Mouse (Mus musculus) urinary bladder, postnatal 4 days (tissue): ENCODE measurements around the gene Foxp4.

Experiments
- DNase-seq, 2 experiments: peaks; one replicate each; pipeline ENCODE4 v3.0.0; 2021 to 2022; ENCODE audit warnings: low spot score in 2 of 2

The Foxp4 gene

GRCm38 (mm10) chr17:47936591-47936990 lies 12.1 kb upstream of the Foxp4 start:
- no peak for DNase-seq

GRCm38 (mm10) chr17:47929431-47929830 lies 5.0 kb upstream of the Foxp4 start:
- no peak for DNase-seq

- no peak for DNase-seq
These were observed 1.5 kb upstream of the Foxp4 start for GRCm38 (mm10) chr17:47925988-47926387.

GRCm38 (mm10) chr17:47925340-47925926 lies 988 bp upstream of the Foxp4 start:
- DNase-seq = no peak

GRCm38 (mm10) chr17:47923678-47924382 lies 615 bp downstream of the Foxp4 start:
- peak; percentile 56 to 70 for DNase-seq

GRCm38 (mm10) chr17:47923011-47923677 lies 1.3 kb downstream of the Foxp4 start:
- peak in 1 of 2 experiments; percentile 31 for DNase-seq

DNA sequence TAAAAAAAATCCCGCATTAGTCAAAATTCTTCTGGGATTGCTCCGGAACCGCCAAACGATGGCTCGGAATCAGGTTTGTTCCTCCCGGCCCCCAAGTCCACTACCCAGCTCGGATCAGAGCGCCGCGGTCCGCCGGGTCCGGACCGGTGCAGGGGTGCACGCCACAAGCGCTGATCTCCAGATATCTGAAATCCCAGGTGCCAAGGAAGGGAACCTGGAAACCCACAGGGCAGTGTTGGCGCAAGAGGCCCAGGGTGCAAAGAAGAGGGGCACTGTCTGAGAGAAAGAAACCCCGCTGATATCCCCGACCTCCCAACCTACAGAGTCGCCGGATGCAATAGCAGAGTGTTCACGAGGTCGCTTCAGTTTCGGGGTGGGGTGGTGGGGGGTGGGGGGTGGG lies 1.9 kb downstream of the Foxp4 start:
- no peak for DNase-seq

DNA sequence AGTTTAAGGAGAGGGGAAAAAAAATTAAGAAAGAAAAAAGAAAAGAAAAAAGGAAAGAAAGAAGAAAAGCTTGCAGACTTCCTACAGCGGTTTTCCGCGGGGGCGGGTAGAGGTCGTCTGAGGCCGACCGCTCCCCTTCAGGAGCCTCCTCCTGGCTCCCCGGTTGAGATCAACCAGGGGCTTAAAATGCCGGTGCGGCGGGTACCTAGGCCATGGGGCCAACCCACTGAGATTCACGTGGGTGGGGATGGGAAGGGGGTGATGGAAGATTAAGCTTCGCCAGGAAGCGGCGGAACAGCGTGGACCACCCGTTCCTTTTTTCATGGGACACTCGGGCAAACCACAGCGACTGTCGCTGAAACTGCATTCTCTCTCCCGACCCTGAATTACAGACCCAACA lies 2.3 kb downstream of the Foxp4 start:
- no peak for DNase-seq

GRCm38 (mm10) chr17:47921136-47921665 lies 3.2 kb downstream of the Foxp4 start:
- no peak for DNase-seq

DNA sequence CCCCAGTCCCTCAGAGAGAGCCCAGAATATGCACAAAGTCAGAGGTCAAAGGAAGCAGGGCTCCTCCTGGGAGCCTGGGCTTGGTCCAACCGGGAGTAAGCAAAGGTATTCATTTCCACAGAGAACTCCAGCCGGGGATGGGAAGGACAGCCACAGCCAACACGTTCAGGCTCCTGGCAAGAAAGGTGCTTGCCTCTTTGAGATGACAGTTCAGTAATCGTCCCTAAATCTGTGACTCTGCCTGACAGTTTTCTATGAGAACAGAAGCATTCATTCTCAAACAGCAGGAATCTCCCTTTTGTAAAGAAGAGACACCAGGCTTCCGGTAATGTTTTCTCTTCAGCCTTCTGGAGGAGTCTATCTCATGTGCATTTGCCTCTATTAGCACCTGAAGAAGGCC lies 4.6 kb downstream of the Foxp4 start:
- no peak for DNase-seq

- DNase-seq = no peak
These were observed 6.5 kb downstream of the Foxp4 start for GRCm38 (mm10) chr17:47917907-47918306.

DNA sequence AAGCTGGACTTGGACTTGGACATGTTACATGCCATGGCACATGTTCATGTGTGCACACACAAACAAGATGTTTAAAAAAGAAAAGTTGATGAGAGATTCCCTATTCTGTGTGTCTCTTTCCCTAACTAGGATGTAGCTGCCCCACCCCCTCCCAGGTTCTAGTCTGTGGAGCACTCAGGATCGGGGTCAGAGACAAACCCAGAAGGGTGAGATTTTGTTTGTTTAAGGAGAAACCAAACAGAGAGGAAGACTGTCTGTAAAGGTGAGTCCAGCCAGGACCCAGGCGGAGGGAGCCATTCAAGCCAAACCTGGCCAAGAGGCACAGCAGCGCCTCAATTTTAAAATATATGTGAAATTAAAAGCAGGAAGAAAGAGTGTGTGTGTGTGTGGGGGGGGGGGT lies 7.2 kb downstream of the Foxp4 start:
- no peak for DNase-seq

DNA sequence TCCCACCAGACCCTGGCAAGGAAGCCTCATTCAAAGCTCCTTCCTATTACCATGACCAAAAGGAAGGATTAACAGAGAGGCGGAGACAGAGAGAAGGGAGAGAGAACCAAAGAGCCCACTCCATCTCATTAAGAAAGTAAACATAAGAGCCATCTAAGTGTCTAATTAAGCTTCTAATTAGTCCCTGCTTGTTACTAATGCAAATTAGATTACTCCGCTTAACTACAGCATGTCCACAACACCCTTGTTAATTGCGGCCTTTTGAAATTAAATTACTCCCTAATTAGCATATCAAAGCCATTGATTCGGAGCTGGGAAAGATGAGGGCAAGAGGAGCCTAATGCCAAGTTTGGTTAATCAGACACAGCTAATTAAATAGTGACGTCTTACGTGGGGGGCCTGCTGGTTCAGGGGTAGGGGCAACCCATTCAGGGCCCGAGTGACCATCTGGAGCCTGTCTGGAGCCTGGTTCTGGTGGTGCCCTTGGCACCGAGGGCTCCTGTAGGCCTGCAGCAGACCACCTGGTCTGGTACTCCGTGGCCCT lies 9.7 kb downstream of the Foxp4 start:
- no peak for DNase-seq

- DNase-seq = no peak
These were observed 15.1 kb downstream of the Foxp4 start for GRCm38 (mm10) chr17:47909091-47910001.

- no peak for DNase-seq
These were observed 16.4 kb downstream of the Foxp4 start for GRCm38 (mm10) chr17:47908079-47908478.

- no peak for DNase-seq
These were observed 17.0 kb downstream of the Foxp4 start for GRCm38 (mm10) chr17:47907366-47907920.

- no peak for DNase-seq
These were observed 20.4 kb downstream of the Foxp4 start for GRCm38 (mm10) chr17:47903846-47904680.

DNA sequence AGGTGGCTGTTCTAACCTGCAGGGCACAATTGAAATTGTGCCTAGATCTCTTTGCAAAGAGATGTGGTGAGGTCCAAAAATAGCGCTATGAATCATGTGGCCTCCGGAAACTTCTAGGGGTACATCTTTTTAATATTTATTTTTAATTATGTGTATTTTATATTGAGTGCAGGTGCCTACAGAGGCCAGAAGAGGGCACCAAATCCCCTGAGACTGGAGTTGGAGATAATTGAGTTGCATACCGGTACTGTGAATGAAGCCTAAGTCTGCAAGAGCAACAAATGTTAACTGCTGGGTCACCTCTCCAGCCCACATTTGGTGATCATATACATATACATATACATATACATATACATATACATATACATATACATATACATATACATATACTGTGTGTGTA lies 22.7 kb downstream of the Foxp4 start:
- no peak for DNase-seq

GRCm38 (mm10) chr17:47900716-47901115 lies 23.7 kb downstream of the Foxp4 start:
- no peak for DNase-seq

DNA sequence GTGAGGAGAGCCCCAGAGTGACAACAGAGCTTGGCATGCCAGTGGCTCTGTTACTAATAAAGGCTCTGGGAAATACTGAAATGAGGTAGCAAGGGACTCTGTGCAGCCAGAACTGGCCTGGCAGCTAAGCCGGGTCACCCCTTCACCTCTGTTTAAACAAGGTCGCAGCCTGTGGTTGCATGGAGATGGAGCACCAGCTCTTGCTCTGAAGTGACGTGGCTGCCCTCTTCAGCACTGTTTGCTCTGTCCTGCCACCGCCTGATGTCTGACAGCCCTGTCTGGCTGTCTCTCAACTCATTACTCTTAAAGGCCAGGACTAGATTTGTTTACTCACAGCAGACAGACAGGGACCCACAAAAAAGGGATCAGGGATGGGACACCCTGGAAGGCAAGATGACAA lies 25.3 kb downstream of the Foxp4 start:
- no peak for DNase-seq
